ENCODE assay signal across 29 mouse cellular contexts in the genomic region with DNA sequence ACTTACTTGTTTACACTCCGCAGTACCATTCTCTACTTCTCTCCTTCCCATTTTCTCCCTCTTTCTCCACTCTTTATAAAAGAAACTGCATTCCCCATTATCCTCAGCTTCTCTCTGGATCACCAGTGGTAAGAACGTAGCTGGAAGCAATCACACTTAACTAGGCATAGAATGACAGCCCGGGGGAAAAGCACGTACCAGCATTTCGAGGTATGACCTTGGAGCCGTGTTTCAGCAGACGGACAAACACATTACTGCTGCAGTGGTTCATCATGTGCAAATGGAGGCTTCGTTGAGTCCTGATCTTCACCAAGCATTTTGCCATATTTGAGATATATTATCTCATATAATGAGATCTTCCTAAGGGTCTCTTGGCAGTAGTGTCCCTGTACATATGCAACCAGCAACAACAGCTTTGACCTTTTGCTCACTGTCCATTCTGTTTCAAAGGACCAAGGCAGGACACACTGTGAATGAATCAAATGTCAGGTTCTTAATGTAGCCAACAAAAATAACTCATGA. TPM values are rescaled to one million over a fixed set of nuclear protein-coding genes. Genes with fewer than 3 reads are reported as not detected.
A peak's percentile ranks its signal among the peaks of the same experiment; 100 is the strongest.
DNase-seq lines count a peak whose midpoint lies in the region.
"Had no signal": no experiment of that assay in that cellular context is flagged by ENCODE, and none has a peak within 500 bp of the region (broad histone marks: within the 10 kb centered on the region; RNA-seq: fewer than 3 reads in every experiment).

A gene (minus strand): TSS at position 472 of the 522 bp plus-strand sequence.

- no peaks in the 10 kb centered on the region for H3K4me1 ChIP-seq in heart, embryonic 10.5 days
- no peaks in the 10 kb centered on the region for H3K4me1 ChIP-seq in embryonic facial prominence, embryonic 10.5 days
- H3K4me1 ChIP-seq: forebrain, embryonic 10.5 days; heart, embryonic 15.5 days; hindbrain, embryonic 13.5 days; limb, embryonic 15.5 days; neural tube, embryonic 12.5 days had no signal

- no peak within 1 kb of the TSS for H3K4me3 ChIP-seq in heart, embryonic 10.5 days
- no peak within 1 kb of the TSS for H3K4me3 ChIP-seq in embryonic facial prominence, embryonic 10.5 days
- H3K4me3 ChIP-seq: forebrain, embryonic 10.5 days; heart, embryonic 15.5 days; hindbrain, embryonic 13.5 days; left cerebral cortex, adult 2 months; limb, embryonic 15.5 days; neural tube, embryonic 12.5 days had no signal

- intact Hi-C loops in heart, postnatal 36 days (cut with DNase I), result no loop called here

- H3K36me3 ChIP-seq in heart, embryonic 10.5 days, result no peaks in the 10 kb centered on the region
- H3K36me3 ChIP-seq in embryonic facial prominence, embryonic 10.5 days (replicated peaks), result no peaks in the 10 kb centered on the region
- H3K36me3 ChIP-seq: forebrain, embryonic 10.5 days; heart, embryonic 15.5 days; hindbrain, embryonic 13.5 days; limb, embryonic 15.5 days; neural tube, embryonic 12.5 days had no signal

- DNase-seq in heart, adult 18-20 months, result peak; percentile 20 to 24
- DNase-seq in heart, embryonic 10.5 days (ENCODE audit: low spot score), result no peak
- peak; percentile 10 for DNase-seq in embryonic facial prominence, embryonic 10.5 days (ENCODE audit: low spot score)
- DNase-seq in gastrocnemius, adult 8-10 months (ENCODE audit: low spot score in 2 of 2), result peak in 1 of 2 experiments; percentile 15
- DNase-seq in heart, postnatal 36 days, result no peak
- DNase-seq in right cerebral cortex, adult 18-20 months, result no peak
- DNase-seq in adrenal gland, postnatal 4 days (ENCODE audit: low spot score in 2 of 2), result no peak
- DNase-seq: adrenal gland, postnatal 10 days; cerebellum, adult 9-10 months; kidney, adult 11 months; layer of hippocampus, adult 9-11 months; left cerebral cortex, postnatal 4 days; lung, embryonic 14.5 days; lung, postnatal 4 days; midbrain, embryonic 14.5 days; right cerebral cortex, postnatal 4 days; thymus, adult 18-20 months; thymus, postnatal 4 days had no signal

- 75% methylated on average over 8 of the region's 8 CpGs for WGBS in heart, embryonic 10.5 days
- 66% methylated on average over 8 of the region's 8 CpGs for WGBS in embryonic facial prominence, embryonic 10.5 days

- no peaks in the 10 kb centered on the region for H3K9me3 ChIP-seq in heart, embryonic 10.5 days
- no peaks in the 10 kb centered on the region for H3K9me3 ChIP-seq in embryonic facial prominence, embryonic 10.5 days
- H3K9me3 ChIP-seq: forebrain, embryonic 10.5 days; heart, embryonic 15.5 days; hindbrain, embryonic 13.5 days; limb, embryonic 15.5 days; neural tube, embryonic 12.5 days had no signal

- no peak within 1 kb of the TSS for H3K27ac ChIP-seq in heart, embryonic 10.5 days
- no peak within 1 kb of the TSS for H3K27ac ChIP-seq in embryonic facial prominence, embryonic 10.5 days (replicated peaks)
- H3K27ac ChIP-seq: forebrain, embryonic 10.5 days; heart, embryonic 15.5 days; hindbrain, embryonic 13.5 days; kidney, postnatal 0 days; left cerebral cortex, adult 2 months; limb, embryonic 15.5 days; liver, embryonic 14.5 days; neural tube, embryonic 12.5 days had no signal

- H3K27me3 ChIP-seq in heart, embryonic 10.5 days (ENCODE audit: insufficient read depth, poor library complexity, severe bottlenecking), result no peaks in the 10 kb centered on the region
- H3K27me3 ChIP-seq in embryonic facial prominence, embryonic 10.5 days (replicated peaks; ENCODE audit: low read depth, poor library complexity, severe bottlenecking), result no peaks in the 10 kb centered on the region
- H3K27me3 ChIP-seq: heart, embryonic 15.5 days; hindbrain, embryonic 13.5 days; limb, embryonic 15.5 days; neural tube, embryonic 12.5 days had no signal

RNA-seq across cellular contexts. Expression of the gene that starts here (rescaled TPM):
- 10 to 100 TPM; 53.7 to 59.1 TPM for total RNA-seq in heart, adult 18-20 months (2021)
- polyA plus RNA-seq in heart, embryonic 10.5 days (2016; fragmentation: Nextera tagmentation; extraction: Ambion mirVana), result not detected in 2 replicates
- not detected in 2 replicates for polyA plus RNA-seq in embryonic facial prominence, embryonic 10.5 days (2016; fragmentation: Nextera tagmentation; extraction: Ambion mirVana)
- total RNA-seq in gastrocnemius, adult 8-10 months (2022), result 100 to 1,000 TPM; 119 to 147 (median 137) TPM
- 10 to 100 TPM; 25.1 to 27.3 TPM for total RNA-seq in heart, postnatal 36 days (2021)
- total RNA-seq in adrenal gland, postnatal 4 days (2021), result under 1 TPM; 0.39 to 0.51 TPM
- total RNA-seq: left cerebral cortex, adult 2 months; left cerebral cortex, postnatal 4 days; megakaryocyte-erythroid progenitor cell, adult 5-6 weeks had no signal
- polyA plus RNA-seq: forebrain, embryonic 10.5 days; forebrain, embryonic 16.5 days; kidney, postnatal 0 days; large intestine, adult 2 months; liver, embryonic 14.5 days; lung, embryonic 14.5 days; midbrain, embryonic 14.5 days had no signal

Comparison
In these comparisons a context has a peak if more than half of its experiments do, and no peak if none do; other contexts are left out.
1. RNA of the gene that starts here (total RNA-seq): 119 to 147 TPM in gastrocnemius, adult 8-10 months, 53.7 to 59.1 TPM in heart, adult 18-20 months and 25.1 to 27.3 TPM in heart, postnatal 36 days; 0.39 to 0.51 TPM in adrenal gland, postnatal 4 days; every median in the first group is over 10 times any median in the second.
2. DNase-seq: peak in heart, adult 18-20 months (2 of 2); none in heart, embryonic 10.5 days (single experiment), heart, postnatal 36 days (0 of 2), right cerebral cortex, adult 18-20 months (single experiment) and adrenal gland, postnatal 4 days (0 of 2).
3. Peak in DNase-seq in embryonic facial prominence, embryonic 10.5 days; RNA of the gene not detected or under 1 TPM.